Mouse (Mus musculus) myocyte (in vitro differentiated cells): ENCODE measurements at regions not wholly inside any gene's neighbourhood (a gene's known extent, or its start where the extent isn't known, plus 50 kb on each side); places are given as distances from the start of the nearest gene placed in this dataset.

Experiments
- CEBPB ChIP-seq: IDR thresholded peaks from 2 replicates; pipeline ENCODE4 v1.6.1; 2011; ENCODE audit warnings: mild to moderate bottlenecking, moderate library complexity; ENCODE audit not compliant: poor library complexity, insufficient read depth, severe bottlenecking
- SRF ChIP-seq: IDR thresholded peaks from one replicate; pipeline ENCODE4 v1.6.1; 2011; ENCODE audit warnings: low read depth; ENCODE audit not compliant: control insufficient read depth, insufficient read length

DNA sequence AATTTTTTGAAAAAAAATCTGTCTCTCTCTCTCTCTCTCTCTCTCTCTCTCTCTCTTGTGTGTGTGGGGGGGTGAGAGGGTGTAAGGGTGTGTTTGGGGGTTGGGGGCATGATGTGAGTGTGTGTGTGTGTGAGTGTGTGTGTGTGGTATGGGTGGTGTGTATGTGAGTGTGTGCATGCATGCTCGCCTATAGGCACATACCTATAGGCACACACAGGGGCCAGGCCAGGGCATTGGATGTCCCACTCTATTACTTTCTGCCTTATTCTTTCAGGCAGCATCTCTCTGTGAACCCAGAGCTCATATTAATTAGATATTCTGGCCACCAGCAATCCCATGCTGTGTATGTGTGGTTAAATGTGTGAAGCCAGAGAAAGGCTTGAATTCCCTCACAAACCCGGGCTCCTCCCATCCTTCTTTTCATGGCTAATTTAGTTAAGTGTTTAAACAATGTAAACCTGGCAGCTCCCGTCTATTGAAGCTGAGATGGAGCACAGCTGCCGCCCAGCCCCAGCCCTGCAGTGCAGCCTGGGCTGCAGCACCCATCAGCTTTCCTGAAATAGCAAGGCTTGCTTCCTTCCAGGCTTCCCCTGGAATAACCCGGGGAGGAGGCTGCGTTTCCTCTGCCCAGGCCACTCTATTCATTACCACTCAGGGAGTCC lies 288.8 kb upstream of the Zfp637 start:
- TF ChIP-seq SRF (no peak), CEBPB (no peak)
